Mouse (Mus musculus) heart, embryonic 16.5 days (tissue): Measurements from ENCODE around the gene Slit3. TPM values are rescaled to one million over a fixed set of nuclear protein-coding genes. Genes with fewer than 3 reads are reported as not detected.

Experiments used
- ATAC-seq: fragments of 200-750 bp; cut with Nextera tagmentation; replicated peaks from 2 replicates; pipeline ENCODE4 v1.8.0; 2017; ENCODE audit warnings: moderate number of reproducible peaks; ENCODE audit not compliant: insufficient read depth, low FRiP score; ENCODE audit errors: extremely low read depth
- H3K27ac ChIP-seq: fragments of 300-500 bp; sonication (generic); 2 replicates; pipeline ENCODE4 v1.5.1; 2014; ENCODE audit warnings: mild to moderate bottlenecking, low read length, control low read depth, moderate library complexity
- H3K27me3 ChIP-seq: fragments of 300-500 bp; sonication (generic); 2 replicates; pipeline ENCODE4 v1.6.1; 2014; ENCODE audit warnings: low read length, mixed read lengths; ENCODE audit not compliant: control insufficient read depth, insufficient read depth
- H3K36me3 ChIP-seq: fragments of 300-500 bp; sonication (generic); 2 replicates; pipeline ENCODE4 v1.6.1; 2014; ENCODE audit not compliant: control insufficient read depth, insufficient read depth
- H3K4me1 ChIP-seq: fragments of 300-500 bp; sonication (generic); 2 replicates; pipeline ENCODE4 v1.6.1; 2014; ENCODE audit warnings: low read length, mixed read lengths; ENCODE audit not compliant: control insufficient read depth, insufficient read depth
- H3K4me2 ChIP-seq: fragments of 300-500 bp; sonication (generic); 2 replicates; pipeline ENCODE4 v1.6.1; 2014; ENCODE audit warnings: low read depth, mild to moderate bottlenecking, control low read depth, low read length
- H3K4me3 ChIP-seq: fragments of 300-500 bp; sonication (generic); 2 replicates; pipeline ENCODE4 v1.5.1; 2014; ENCODE audit warnings: mild to moderate bottlenecking, control low read depth, low read length
- H3K9ac ChIP-seq: fragments of 300-500 bp; sonication (generic); 2 replicates; pipeline ENCODE4 v1.6.1; 2014; ENCODE audit warnings: low read length, control low read depth
- H3K9me3 ChIP-seq: fragments of 300-500 bp; sonication (generic); replicated peaks from 2 replicates; pipeline ENCODE4 v1.6.1; 2016; ENCODE audit warnings: low read length; ENCODE audit not compliant: control insufficient read depth
- WGBS: fragments of 180-500 bp; shearing (Covaris S2); extraction: QIAGEN DNeasy Blood & Tissue Kit; methylation state at CpG from one replicate; pipeline ENCODE4 v1.1.7; 2014; 5-methylcytosine and 5-hydroxymethylcytosine counted together
- polyA plus RNA-seq: library from polyadenylated mRNA; unstranded; fragments of >200 nt; fragmentation: Nextera tagmentation; extraction: Ambion mirVana; gene quantifications from 2 replicates; pipeline ENCODE4 v1.2.1, GENCODE M21; 2015

The Slit3 gene
- polyA plus RNA-seq, 1 experiment from 2014 or later: 7.8 TPM

- Histone ChIP-seq H3K4me1 (no peaks in the 10 kb centered on the region), H3K36me3 (no peaks in the 10 kb centered on the region), H3K9me3 (no peaks in the 10 kb centered on the region), H3K27me3 (no peaks in the 10 kb centered on the region), H3K27ac (no peak overlapping the region), H3K4me2 (no peak overlapping the region), H3K9ac (no peak overlapping the region), H3K4me3 (no peak overlapping the region)
- 73% methylated on average over 10 of the region's 10 CpGs for WGBS
- ATAC-seq: no peak
Observed at GRCm38 (mm10) chr11:35602586-35602985, 481.6 kb downstream of the Slit3 start.

- no peak for ATAC-seq
- H3K27me3 ChIP-seq: no peaks in the 10 kb centered on the region
- 80% methylated on average over 6 of the region's 6 CpGs for WGBS
Observed at GRCm38 (mm10) chr11:35603946-35604345, 482.9 kb downstream of the Slit3 start.

GRCm38 (mm10) chr11:35604848-35605790, 484.1 kb downstream of the Slit3 start:
- Histone ChIP-seq H3K36me3 (no peaks in the 10 kb centered on the region), H3K9me3 (no peaks in the 10 kb centered on the region), H3K4me3 (no peak overlapping the region), H3K27ac (no peak overlapping the region), H3K27me3 (no peaks in the 10 kb centered on the region), H3K9ac (no peak overlapping the region), H3K4me2 (no peak overlapping the region), H3K4me1 (no peaks in the 10 kb centered on the region)
- WGBS: 67% methylated on average over 18 of the region's 18 CpGs
- ATAC-seq: no peak

More at GRCm38 (mm10) chr11:35603946-35604345, 482.9 kb downstream of the Slit3 start:
- Histone ChIP-seq H3K4me1 (no peaks in the 10 kb centered on the region), H3K4me2 (no peak overlapping the region), H3K4me3 (no peak overlapping the region), H3K36me3 (no peaks in the 10 kb centered on the region), H3K9me3 (no peaks in the 10 kb centered on the region), H3K27ac (no peak overlapping the region), H3K9ac (no peak overlapping the region)

GRCm38 (mm10) chr11:35607191-35607590, 486.2 kb downstream of the Slit3 start:
- H3K27me3 ChIP-seq: no peaks in the 10 kb centered on the region
- no peak overlapping the region for H3K9ac ChIP-seq
- H3K27ac ChIP-seq: no peak overlapping the region
- no peak overlapping the region for H3K4me2 ChIP-seq
- H3K4me1 ChIP-seq: no peaks in the 10 kb centered on the region
- no peak overlapping the region for H3K4me3 ChIP-seq
- ATAC-seq: no peak
- no peaks in the 10 kb centered on the region for H3K36me3 ChIP-seq
- 61% methylated on average over 4 of the region's 4 CpGs for WGBS
- H3K9me3 ChIP-seq: no peaks in the 10 kb centered on the region

GRCm38 (mm10) chr11:35608794-35609193, 487.8 kb downstream of the Slit3 start:
- Histone ChIP-seq H3K27me3 (peaks cover 2% of the 10 kb centered on the region; the same call in 1 of the 2 replicates), H3K4me2 (no peak overlapping the region), H3K27ac (no peak overlapping the region), H3K9ac (no peak overlapping the region), H3K4me3 (no peak overlapping the region), H3K36me3 (no peaks in the 10 kb centered on the region), H3K4me1 (no peaks in the 10 kb centered on the region), H3K9me3 (no peaks in the 10 kb centered on the region)
- no peak for ATAC-seq
- 70% methylated on average over 5 of the region's 5 CpGs for WGBS

- WGBS: 56% methylated on average over 13 of the region's 13 CpGs
- no peak for ATAC-seq
- no peak overlapping the region for H3K4me3 ChIP-seq
- H3K4me1 ChIP-seq: no peaks in the 10 kb centered on the region
- peaks cover 2% of the 10 kb centered on the region; the same call in 1 of the 2 replicates for H3K27me3 ChIP-seq
- H3K4me2 ChIP-seq: no peak overlapping the region
- no peak overlapping the region for H3K27ac ChIP-seq
- no peak overlapping the region for H3K9ac ChIP-seq
- H3K36me3 ChIP-seq: no peaks in the 10 kb centered on the region
- no peaks in the 10 kb centered on the region for H3K9me3 ChIP-seq
Observed at GRCm38 (mm10) chr11:35612262-35612896, 491.4 kb downstream of the Slit3 start.

GRCm38 (mm10) chr11:35614530-35614929, 493.5 kb downstream of the Slit3 start:
- no peak overlapping the region for H3K4me2 ChIP-seq
- no peak overlapping the region for H3K9ac ChIP-seq
- no peaks in the 10 kb centered on the region for H3K9me3 ChIP-seq
- 33% methylated on average over 3 of the region's 3 CpGs for WGBS
- no peaks in the 10 kb centered on the region for H3K36me3 ChIP-seq
- no peak; the same call in 1 of the 2 replicates for ATAC-seq
- no peaks in the 10 kb centered on the region for H3K4me1 ChIP-seq
- peaks cover 2% of the 10 kb centered on the region; the same call in 1 of the 2 replicates for H3K27me3 ChIP-seq
- no peak overlapping the region for H3K27ac ChIP-seq
- no peak overlapping the region for H3K4me3 ChIP-seq

- Histone ChIP-seq H3K9ac (no peak overlapping the region), H3K27ac (no peak overlapping the region), H3K36me3 (no peaks in the 10 kb centered on the region), H3K4me3 (no peak overlapping the region), H3K4me2 (no peak overlapping the region), H3K4me1 (peaks cover 5% of the 10 kb centered on the region), H3K27me3 (no peaks in the 10 kb centered on the region), H3K9me3 (no peaks in the 10 kb centered on the region)
- WGBS: 89% methylated on average over 14 of the region's 14 CpGs
- ATAC-seq: no peak
Observed at GRCm38 (mm10) chr11:35619421-35619820, 498.4 kb downstream of the Slit3 start.

- ATAC-seq: no peak
Observed at GRCm38 (mm10) chr11:35622736-35623135, 501.7 kb downstream of the Slit3 start.

More at GRCm38 (mm10) chr11:35622736-35623135, 501.7 kb downstream of the Slit3 start:
- Histone ChIP-seq H3K4me3 (no peak overlapping the region), H3K27me3 (no peaks in the 10 kb centered on the region), H3K27ac (no peak overlapping the region), H3K9ac (no peak overlapping the region), H3K4me1 (peaks cover 25% of the 10 kb centered on the region), H3K9me3 (no peaks in the 10 kb centered on the region), H3K36me3 (no peaks in the 10 kb centered on the region), H3K4me2 (no peak overlapping the region)
- WGBS: 85% methylated on average over 3 of the region's 3 CpGs
